Mouse (Mus musculus): Measurements from ENCODE around the gene Galntl6. TPM values are rescaled to one million over a fixed set of nuclear protein-coding genes. Genes with fewer than 3 reads are reported as not detected.

Galntl6 gene
- 0.48 TPM in 1 of 2 replicates, not detected in the other for polyA plus RNA-seq (2012; ENCODE audit: insufficient read depth, insufficient read length, missing spikeins)

- Histone ChIP-seq H3K27ac (ENCODE audit: insufficient read depth, low read depth, low read length) (no peak within 1 kb of the TSS), H3K4me1 (ENCODE audit: control insufficient read depth, insufficient read depth, low read length) (no peaks in the 10 kb centered on the region), H3K4me3 (ENCODE audit: insufficient read depth, low read length) (no peak within 1 kb of the TSS)
- TF ChIP-seq CTCF (IDR thresholded peaks at IDR 0.05; ENCODE audit: low read depth, low read length), result no peak
- TF ChIP-seq POLR2A (IDR thresholded peaks at IDR 0.05; ENCODE audit: borderline replicate concordance, low read depth, low read length), result no peak
These were observed at the start of gene Galntl6 for GRCm38 (mm10) chr8:58912196-58912839. Gene Galntl6, minus strand, starts transcription at chr8:58912640.

GRCm38 (mm10) chr8:58957195-58957739 lies 44.8 kb upstream of the Galntl6 start:
- H3K4me1 ChIP-seq (ENCODE audit: control insufficient read depth, insufficient read depth, low read length), result no peaks in the 10 kb centered on the region
- H3K27ac ChIP-seq (ENCODE audit: insufficient read depth, low read depth, low read length), result no peak overlapping the region
- TF ChIP-seq CTCF (IDR thresholded peaks at IDR 0.05; ENCODE audit: low read depth, low read length) (no peak), POLR2A (IDR thresholded peaks at IDR 0.05; ENCODE audit: borderline replicate concordance, low read depth, low read length) (no peak)
- no peak overlapping the region for H3K4me3 ChIP-seq (ENCODE audit: insufficient read depth, low read length)

- H3K4me3 ChIP-seq (ENCODE audit: insufficient read depth, low read length), result no peak overlapping the region
- TF ChIP-seq CTCF (IDR thresholded peaks at IDR 0.05; ENCODE audit: low read depth, low read length) (no peak), POLR2A (IDR thresholded peaks at IDR 0.05; ENCODE audit: borderline replicate concordance, low read depth, low read length) (no peak)
- H3K27ac ChIP-seq (ENCODE audit: insufficient read depth, low read depth, low read length), result no peak overlapping the region
These were observed 31.3 kb upstream of the Galntl6 start for GRCm38 (mm10) chr8:58943773-58944172.

GRCm38 (mm10) chr8:58931066-58931465 lies 18.6 kb upstream of the Galntl6 start:
- Histone ChIP-seq H3K27ac (ENCODE audit: insufficient read depth, low read depth, low read length) (no peak overlapping the region), H3K4me1 (ENCODE audit: control insufficient read depth, insufficient read depth, low read length) (no peaks in the 10 kb centered on the region), H3K4me3 (ENCODE audit: insufficient read depth, low read length) (no peak overlapping the region)
- TF ChIP-seq POLR2A (IDR thresholded peaks at IDR 0.05; ENCODE audit: borderline replicate concordance, low read depth, low read length), result no peak
- TF ChIP-seq CTCF (IDR thresholded peaks at IDR 0.05; ENCODE audit: low read depth, low read length), result no peak

More at GRCm38 (mm10) chr8:58943773-58944172, 31.3 kb upstream of the Galntl6 start:
- no peaks in the 10 kb centered on the region for H3K4me1 ChIP-seq (ENCODE audit: control insufficient read depth, insufficient read depth, low read length)

GRCm38 (mm10) chr8:58915142-58915541 lies 2.7 kb upstream of the Galntl6 start:
- no peak overlapping the region for H3K4me3 ChIP-seq (ENCODE audit: insufficient read depth, low read length)

GRCm38 (mm10) chr8:58913640-58913968 lies 1.2 kb upstream of the Galntl6 start:
- H3K27ac ChIP-seq (ENCODE audit: insufficient read depth, low read depth, low read length), result no peak overlapping the region
- TF ChIP-seq CTCF (IDR thresholded peaks at IDR 0.05; ENCODE audit: low read depth, low read length) (no peak), POLR2A (IDR thresholded peaks at IDR 0.05; ENCODE audit: borderline replicate concordance, low read depth, low read length) (no peak)
- no peaks in the 10 kb centered on the region for H3K4me1 ChIP-seq (ENCODE audit: control insufficient read depth, insufficient read depth, low read length)
- no peak overlapping the region for H3K4me3 ChIP-seq (ENCODE audit: insufficient read depth, low read length)

More at GRCm38 (mm10) chr8:58915142-58915541, 2.7 kb upstream of the Galntl6 start:
- Histone ChIP-seq H3K4me1 (ENCODE audit: control insufficient read depth, insufficient read depth, low read length) (no peaks in the 10 kb centered on the region), H3K27ac (ENCODE audit: insufficient read depth, low read depth, low read length) (no peak overlapping the region)
- no peak for TF ChIP-seq CTCF (IDR thresholded peaks at IDR 0.05; ENCODE audit: low read depth, low read length)
- no peak for TF ChIP-seq POLR2A (IDR thresholded peaks at IDR 0.05; ENCODE audit: borderline replicate concordance, low read depth, low read length)

GRCm38 (mm10) chr8:58912840-58913639 lies 600 bp upstream of the Galntl6 start:
- no peak overlapping the region for H3K27ac ChIP-seq (ENCODE audit: insufficient read depth, low read depth, low read length)
- TF ChIP-seq POLR2A (IDR thresholded peaks at IDR 0.05; ENCODE audit: borderline replicate concordance, low read depth, low read length), result no peak
- no peak for TF ChIP-seq CTCF (IDR thresholded peaks at IDR 0.05; ENCODE audit: low read depth, low read length)
- H3K4me1 ChIP-seq (ENCODE audit: control insufficient read depth, insufficient read depth, low read length), result no peaks in the 10 kb centered on the region
- H3K4me3 ChIP-seq (ENCODE audit: insufficient read depth, low read length), result no peak overlapping the region

GRCm38 (mm10) chr8:58911677-58912076 lies 763 bp downstream of the Galntl6 start, which contains the start of gene BC030500:
Gene BC030500, plus strand, starts transcription at chr8:58911755.
- TF ChIP-seq CTCF (IDR thresholded peaks at IDR 0.05; ENCODE audit: low read depth, low read length) (no peak), POLR2A (IDR thresholded peaks at IDR 0.05; ENCODE audit: borderline replicate concordance, low read depth, low read length) (no peak)
- Histone ChIP-seq H3K27ac (ENCODE audit: insufficient read depth, low read depth, low read length) (no peak within 1 kb of the TSS), H3K4me1 (ENCODE audit: control insufficient read depth, insufficient read depth, low read length) (no peaks in the 10 kb centered on the region), H3K4me3 (ENCODE audit: insufficient read depth, low read length) (no peak within 1 kb of the TSS)

GRCm38 (mm10) chr8:58904465-58904864 lies 8.0 kb downstream of the Galntl6 start:
- Histone ChIP-seq H3K27ac (ENCODE audit: insufficient read depth, low read depth, low read length) (no peak overlapping the region), H3K4me1 (ENCODE audit: control insufficient read depth, insufficient read depth, low read length) (no peaks in the 10 kb centered on the region), H3K4me3 (ENCODE audit: insufficient read depth, low read length) (no peak overlapping the region)
- TF ChIP-seq POLR2A (IDR thresholded peaks at IDR 0.05; ENCODE audit: borderline replicate concordance, low read depth, low read length) (no peak), CTCF (IDR thresholded peaks at IDR 0.05; ENCODE audit: low read depth, low read length) (no peak)

- H3K4me1 ChIP-seq (ENCODE audit: control insufficient read depth, insufficient read depth, low read length), result no peaks in the 10 kb centered on the region
- no peak for TF ChIP-seq CTCF (IDR thresholded peaks at IDR 0.05; ENCODE audit: low read depth, low read length)
- TF ChIP-seq POLR2A (IDR thresholded peaks at IDR 0.05; ENCODE audit: borderline replicate concordance, low read depth, low read length), result no peak
- no peak overlapping the region for H3K4me3 ChIP-seq (ENCODE audit: insufficient read depth, low read length)
- no peak overlapping the region for H3K27ac ChIP-seq (ENCODE audit: insufficient read depth, low read depth, low read length)
These were observed 16.5 kb downstream of the Galntl6 start for GRCm38 (mm10) chr8:58895960-58896359.
